Mouse (Mus musculus) heart, embryonic 11.5 days (tissue): ENCODE data around the gene Cadm1. TPM values are rescaled to one million over a fixed set of nuclear protein-coding genes. Genes with fewer than 3 reads are reported as not detected.
A peak's percentile ranks its signal among the peaks of the same experiment; 100 is the strongest.

Experiments used
- ATAC-seq: fragments of 200-750 bp; cut with Nextera tagmentation; replicated peaks from 2 replicates; pipeline ENCODE4 v1.8.0; 2017; ENCODE audit warnings: moderate library complexity; ENCODE audit not compliant: insufficient number of reproducible peaks, low FRiP score, low TSS enrichment
- H3K27ac ChIP-seq: fragments of 300-500 bp; sonication (generic); 2 replicates; pipeline ENCODE4 v1.5.1; 2014; ENCODE audit warnings: mild to moderate bottlenecking, low read depth, low read length
- H3K27me3 ChIP-seq: fragments of 300-500 bp; sonication (generic); 2 replicates; pipeline ENCODE4 v1.6.1; 2014; ENCODE audit warnings: mild to moderate bottlenecking, low read length, mixed read lengths; ENCODE audit not compliant: control insufficient read depth, insufficient read depth
- H3K36me3 ChIP-seq: fragments of 300-500 bp; sonication (generic); 2 replicates; pipeline ENCODE4 v1.6.1; 2014; ENCODE audit warnings: mild to moderate bottlenecking, low read length, moderate library complexity, mixed read lengths; ENCODE audit not compliant: control insufficient read depth, insufficient read depth
- H3K4me1 ChIP-seq: fragments of 300-500 bp; sonication (generic); 2 replicates; pipeline ENCODE4 v1.6.1; 2014; ENCODE audit warnings: low read length; ENCODE audit not compliant: control insufficient read depth, insufficient read depth
- H3K4me2 ChIP-seq: fragments of 300-500 bp; sonication (generic); 2 replicates; pipeline ENCODE4 v1.6.1; 2014; ENCODE audit warnings: mild to moderate bottlenecking, moderate library complexity
- H3K4me3 ChIP-seq: fragments of 300-500 bp; sonication (generic); 2 replicates; pipeline ENCODE4 v1.5.1; 2014; ENCODE audit warnings: low read depth, low read length
- H3K9ac ChIP-seq: fragments of 300-500 bp; sonication (generic); 2 replicates; pipeline ENCODE4 v1.6.1; 2014; ENCODE audit warnings: mild to moderate bottlenecking, low read depth, low read length, moderate library complexity
- H3K9me3 ChIP-seq: fragments of 300-500 bp; sonication (generic); replicated peaks from 2 replicates; pipeline ENCODE4 v1.6.1; 2016; ENCODE audit warnings: low read length; ENCODE audit not compliant: control insufficient read depth
- WGBS: fragments of 180-500 bp; shearing (Covaris S2); extraction: QIAGEN DNeasy Blood & Tissue Kit; methylation state at CpG from one replicate; pipeline ENCODE4 v1.1.7; 2014; ENCODE audit not compliant: insufficient replicate concordance; 5-methylcytosine and 5-hydroxymethylcytosine counted together
- polyA plus RNA-seq: library from polyadenylated mRNA; unstranded; fragments of >200 nt; fragmentation: Nextera tagmentation; extraction: Ambion mirVana; gene quantifications from 2 replicates; pipeline ENCODE4 v1.2.1, GENCODE M21; 2014

The Cadm1 gene
- polyA plus RNA-seq, 1 experiment from 2014 or later: 30.3 TPM

DNA sequence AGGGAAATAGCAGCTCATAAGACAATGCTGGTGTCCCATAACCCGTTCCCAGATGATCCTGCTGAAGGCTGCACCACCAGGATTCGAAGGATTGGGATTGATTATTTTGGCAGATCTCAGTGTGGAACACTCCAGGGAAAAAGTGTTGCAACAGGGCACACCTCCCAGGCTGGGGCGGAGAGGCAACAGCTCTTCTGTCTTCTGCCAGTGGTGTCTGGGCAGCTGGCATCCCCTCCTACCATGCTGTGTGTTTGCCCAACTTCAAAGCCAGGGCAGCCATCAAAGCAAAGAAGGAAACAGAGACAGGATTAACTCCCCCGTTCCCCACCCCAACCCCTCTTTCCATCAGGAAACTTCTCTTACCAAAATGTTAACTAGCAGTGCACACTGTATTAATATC, 13.7 kb upstream of the Cadm1 start:
- WGBS: 49% methylated on average over 4 of the region's 4 CpGs
- ATAC-seq: no peak
- no peak overlapping the region for H3K4me3 ChIP-seq

DNA sequence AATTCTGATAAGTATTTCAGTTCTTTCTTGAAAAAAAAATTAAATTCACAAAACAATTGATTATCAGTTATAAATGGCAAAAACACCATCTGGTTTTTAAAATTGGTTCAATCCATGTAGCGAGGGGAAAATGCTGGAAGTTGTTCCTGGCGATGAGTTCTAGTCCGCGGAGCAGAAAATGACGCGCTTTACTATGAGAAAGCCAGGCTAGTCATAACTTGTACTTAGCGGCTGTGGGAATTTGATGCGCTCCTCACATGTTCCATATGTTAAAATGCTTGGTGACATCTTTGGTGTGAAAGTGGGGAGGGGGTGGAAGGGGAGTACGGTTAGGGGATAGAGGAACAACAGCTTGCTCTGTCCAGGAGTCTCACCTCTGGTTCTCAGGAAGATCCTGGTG, 2.7 kb upstream of the Cadm1 start:
- no peak overlapping the region for H3K27ac ChIP-seq
- H3K4me3 ChIP-seq: no peak overlapping the region
- H3K9me3 ChIP-seq: no peaks in the 10 kb centered on the region
- no peak overlapping the region for H3K9ac ChIP-seq
- H3K27me3 ChIP-seq: peaks cover 10% of the 10 kb centered on the region
- peaks cover 6% of the 10 kb centered on the region; the same call in 1 of the 2 replicates for H3K4me1 ChIP-seq
- no peak for ATAC-seq
- H3K4me2 ChIP-seq: no peak overlapping the region
- WGBS: 90% methylated on average over 9 of the region's 9 CpGs
- no peaks in the 10 kb centered on the region for H3K36me3 ChIP-seq

More for the DNA sequence above, 13.7 kb upstream of the Cadm1 start:
- Histone ChIP-seq H3K9me3 (no peaks in the 10 kb centered on the region), H3K27me3 (peaks cover 2% of the 10 kb centered on the region; the same call in 1 of the 2 replicates), H3K4me2 (no peak overlapping the region), H3K27ac (no peak overlapping the region), H3K36me3 (no peaks in the 10 kb centered on the region), H3K4me1 (no peaks in the 10 kb centered on the region), H3K9ac (no peak overlapping the region)

DNA sequence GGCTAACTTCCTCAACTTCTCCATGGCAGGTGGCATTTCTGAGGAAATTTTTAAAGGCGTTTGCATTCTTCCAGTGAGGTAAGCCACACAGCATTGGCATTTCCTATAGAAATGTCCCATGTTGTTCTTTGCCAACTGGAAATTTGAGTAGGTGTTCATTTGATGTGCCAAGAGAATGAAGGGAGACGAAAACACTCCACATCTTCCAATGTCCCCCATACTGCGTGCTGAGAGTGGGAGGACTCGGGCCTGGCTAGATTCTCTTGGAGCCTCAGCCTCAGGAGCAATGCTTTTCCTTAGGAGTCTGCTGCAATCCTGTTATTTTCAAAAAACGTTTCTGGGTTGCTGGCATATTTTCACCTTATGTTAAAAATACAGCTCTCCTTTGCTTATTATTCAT, 2.2 kb upstream of the Cadm1 start:
- Histone ChIP-seq H3K36me3 (no peaks in the 10 kb centered on the region), H3K4me1 (peaks cover 6% of the 10 kb centered on the region; the same call in 1 of the 2 replicates), H3K9me3 (no peaks in the 10 kb centered on the region), H3K4me2 (no peak overlapping the region), H3K27me3 (peaks cover 10% of the 10 kb centered on the region), H3K4me3 (no peak overlapping the region), H3K9ac (no peak overlapping the region), H3K27ac (no peak overlapping the region)
- no peak for ATAC-seq
- WGBS: 76% methylated on average over 5 of the region's 5 CpGs

DNA sequence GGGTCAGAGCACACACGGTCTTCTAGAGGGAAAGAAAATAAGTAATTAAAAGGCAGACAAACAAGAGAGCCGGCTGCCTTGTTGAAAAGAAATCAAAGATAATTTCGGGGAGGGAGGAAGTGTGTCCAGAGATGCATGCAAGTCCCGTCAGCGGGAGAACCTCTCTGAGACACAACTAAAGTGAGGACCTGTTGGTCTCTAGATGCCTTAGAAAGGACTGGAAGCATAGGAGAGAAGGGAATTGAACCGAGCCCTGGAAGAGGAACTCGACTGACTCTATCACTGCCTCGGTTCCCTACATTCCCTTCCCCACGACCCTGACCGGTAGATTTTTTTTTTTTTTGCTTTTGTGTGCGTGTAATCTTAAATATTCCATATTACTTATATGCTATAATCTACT, 791 bp upstream of the Cadm1 start:
- no peak for ATAC-seq
- Histone ChIP-seq H3K9me3 (no peaks in the 10 kb centered on the region), H3K4me2 (peak overlapping the region; percentile 98), H3K27ac (no peak overlapping the region; the same call in 1 of the 2 replicates), H3K4me1 (peaks cover 6% of the 10 kb centered on the region; the same call in 1 of the 2 replicates), H3K36me3 (no peaks in the 10 kb centered on the region), H3K9ac (peak overlapping the region; percentile 73), H3K27me3 (peaks cover 15% of the 10 kb centered on the region), H3K4me3 (peak overlapping the region; percentile 72)
- WGBS: 3% methylated on average over 11 of the region's 11 CpGs

DNA sequence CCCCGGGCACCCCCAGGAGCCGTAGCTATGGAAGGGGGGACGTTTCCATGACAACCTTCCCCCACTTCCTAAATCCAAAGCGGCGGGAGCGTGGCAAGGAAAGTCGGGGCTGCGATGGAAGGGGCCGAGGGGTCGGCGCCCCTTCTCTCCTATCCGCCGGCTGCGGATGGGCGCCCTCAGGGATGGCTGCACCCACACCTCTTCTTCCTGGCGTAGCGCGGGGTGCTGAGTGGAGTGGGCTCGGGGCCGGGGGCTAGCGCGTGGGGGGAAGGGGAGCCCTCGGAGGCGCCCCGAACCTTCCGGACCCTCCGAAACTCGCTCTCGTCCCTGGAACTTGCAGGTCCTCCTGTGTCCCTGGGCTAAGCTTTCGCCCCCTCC, 560 bp downstream of the Cadm1 start:
- no peak overlapping the region for H3K27ac ChIP-seq
- WGBS: 0% methylated on average over 27 of the region's 30 CpGs
- ATAC-seq: peak; percentile 12; the same call in 1 of the 2 replicates

GRCm38 (mm10) chr9:47530922-47531850, 1.2 kb downstream of the Cadm1 start:
- no peak overlapping the region for H3K27ac ChIP-seq
- under 1% methylated on average over 103 of the region's 110 CpGs for WGBS

More for the DNA sequence above, 560 bp downstream of the Cadm1 start:
- Histone ChIP-seq H3K27me3 (peaks cover 18% of the 10 kb centered on the region), H3K9ac (peak overlapping the region; percentile 74), H3K9me3 (no peaks in the 10 kb centered on the region), H3K4me3 (peak overlapping the region; percentile 72), H3K4me2 (peak overlapping the region; percentile 98), H3K36me3 (no peaks in the 10 kb centered on the region), H3K4me1 (peaks cover 6% of the 10 kb centered on the region; the same call in 1 of the 2 replicates)

DNA sequence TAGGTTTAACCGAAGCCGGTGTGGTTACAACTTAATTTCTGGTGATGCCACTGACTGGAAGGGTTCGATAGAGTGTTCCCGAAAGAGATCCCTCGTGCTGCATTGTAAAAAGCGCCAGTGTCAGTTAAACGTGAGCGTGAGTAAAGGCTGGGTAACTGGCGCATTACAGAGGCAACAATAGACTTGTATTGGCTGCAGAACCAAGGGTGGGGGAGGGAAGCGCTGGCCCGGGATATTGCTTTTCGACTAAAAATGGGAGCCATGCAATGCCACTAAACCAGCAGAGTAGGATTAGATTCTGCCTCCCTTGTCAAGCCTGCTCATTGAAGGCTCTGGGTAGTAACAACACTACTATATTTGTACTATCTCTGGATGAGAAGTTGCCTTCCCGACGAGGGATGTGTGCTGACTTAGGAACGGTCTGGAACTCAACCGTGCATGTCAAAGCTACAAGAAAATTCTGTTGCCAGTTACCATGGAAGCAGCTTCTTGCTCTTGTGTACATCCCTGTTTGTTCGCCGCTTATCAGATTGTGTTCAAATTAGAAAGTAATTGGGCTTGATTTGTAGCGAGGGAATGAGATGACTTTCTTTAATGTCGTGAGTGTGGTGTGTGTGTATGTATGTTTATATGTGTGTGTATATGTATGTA, 2.4 kb downstream of the Cadm1 start:
- peak overlapping the region; percentile 72 for H3K4me3 ChIP-seq
- peaks cover 6% of the 10 kb centered on the region; the same call in 1 of the 2 replicates for H3K4me1 ChIP-seq
- no peak overlapping the region for H3K27ac ChIP-seq
- no peaks in the 10 kb centered on the region for H3K9me3 ChIP-seq
- H3K9ac ChIP-seq: no peak overlapping the region
- no peaks in the 10 kb centered on the region for H3K36me3 ChIP-seq
- ATAC-seq: no peak
- peak overlapping the region; percentile 98 for H3K4me2 ChIP-seq
- peaks cover 18% of the 10 kb centered on the region for H3K27me3 ChIP-seq
- WGBS: 5% methylated on average over 20 of the region's 20 CpGs

More at GRCm38 (mm10) chr9:47530922-47531850, 1.2 kb downstream of the Cadm1 start:
- peaks cover 6% of the 10 kb centered on the region; the same call in 1 of the 2 replicates for H3K4me1 ChIP-seq
- H3K27me3 ChIP-seq: peaks cover 18% of the 10 kb centered on the region
- H3K9me3 ChIP-seq: no peaks in the 10 kb centered on the region
- no peak; the same call in 1 of the 2 replicates for ATAC-seq
- H3K4me3 ChIP-seq: peak overlapping the region; percentile 72
- no peaks in the 10 kb centered on the region for H3K36me3 ChIP-seq
- H3K9ac ChIP-seq: peak overlapping the region; percentile 74
- peak overlapping the region; percentile 98 for H3K4me2 ChIP-seq

DNA sequence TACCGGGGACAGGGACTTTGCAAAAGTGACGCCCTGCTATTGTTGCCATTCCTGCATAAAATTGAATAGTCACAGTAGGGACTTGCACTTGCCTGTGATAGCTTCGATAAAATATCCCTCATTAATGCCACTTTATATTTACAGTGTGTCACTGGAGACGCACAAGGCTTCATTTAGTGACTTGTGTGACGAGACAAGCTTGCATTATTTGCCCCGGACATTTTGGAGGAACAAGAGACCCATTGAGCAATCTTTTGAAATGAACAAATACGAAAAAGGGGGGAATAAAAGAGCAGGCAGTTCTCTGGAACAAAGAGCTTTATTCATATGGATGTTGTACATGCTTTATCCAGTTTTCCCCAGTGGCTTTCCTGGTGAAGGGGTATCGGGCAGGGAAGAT, 3.5 kb downstream of the Cadm1 start:
- ATAC-seq: no peak
- Histone ChIP-seq H3K36me3 (no peaks in the 10 kb centered on the region), H3K9ac (no peak overlapping the region), H3K9me3 (no peaks in the 10 kb centered on the region), H3K27me3 (peaks cover 24% of the 10 kb centered on the region), H3K4me3 (no peak overlapping the region), H3K4me2 (no peak overlapping the region; the same call in 1 of the 2 replicates), H3K4me1 (peaks cover 6% of the 10 kb centered on the region; the same call in 1 of the 2 replicates), H3K27ac (no peak overlapping the region)
- 36% methylated on average over 8 of the region's 8 CpGs for WGBS
